ENCODE assay signal across 10 mouse cellular contexts in the genomic region with DNA sequence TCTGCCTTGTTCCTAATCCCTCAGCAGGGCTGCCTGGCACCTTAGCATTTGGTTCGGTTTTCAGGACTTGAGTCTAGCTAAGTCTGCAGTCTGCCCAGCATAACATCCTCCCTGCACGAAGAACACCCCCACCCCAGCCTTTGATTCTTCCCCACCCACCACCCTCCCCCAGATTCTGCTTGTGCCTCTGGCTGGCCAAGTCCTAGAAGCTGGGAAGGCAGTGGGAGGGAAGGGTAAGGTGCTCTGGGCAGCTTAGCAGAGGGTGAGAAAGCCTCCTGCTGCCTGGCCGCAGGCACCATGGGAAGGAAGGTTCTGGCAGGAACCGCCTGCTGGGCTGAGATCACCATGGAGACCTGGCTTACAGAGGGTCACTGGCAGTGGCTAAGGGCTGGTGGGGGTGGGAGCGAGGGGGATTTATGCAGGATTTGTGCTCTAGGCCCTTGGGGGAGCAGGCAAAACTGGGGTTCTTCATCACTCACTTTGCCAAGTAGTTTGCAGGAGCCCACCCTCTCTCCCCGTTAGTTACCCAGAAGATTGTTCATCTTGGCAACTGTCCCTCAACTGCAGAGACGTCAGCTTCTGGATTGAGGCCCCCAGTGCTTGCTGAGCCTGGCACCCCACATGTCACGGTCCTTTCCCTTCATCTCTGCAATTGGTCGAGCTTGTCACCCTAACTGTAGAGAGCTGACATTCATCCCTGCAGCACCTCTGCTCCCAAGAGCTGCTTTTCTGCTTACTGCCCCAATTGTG. TPM values are rescaled to one million over a fixed set of nuclear protein-coding genes. Genes with fewer than 3 reads are reported as not detected.
A peak's percentile ranks its signal among the peaks of the same experiment; 100 is the strongest.
DNase-seq lines count a peak whose midpoint lies in the region; ATAC-seq lines count a peak whose summit lies in the region.
"Had no signal": no experiment of that assay in that cellular context is flagged by ENCODE, and none has a peak within 500 bp of the region (broad histone marks: within the 10 kb centered on the region; RNA-seq: fewer than 3 reads in every experiment).

No protein-coding gene starts in this region.

- no peaks in the 10 kb centered on the region for H3K9me3 ChIP-seq in heart, embryonic 11.5 days (replicated peaks; ENCODE audit: control insufficient read depth, low read length)
- no peaks in the 10 kb centered on the region for H3K9me3 ChIP-seq in limb, embryonic 10.5 days (replicated peaks)
- H3K9me3 ChIP-seq: liver, embryonic 15.5 days had no signal

- WGBS in heart, embryonic 11.5 days (ENCODE audit: insufficient replicate concordance) = 36% methylated on average over 9 of the region's 9 CpGs
- WGBS in limb, embryonic 10.5 days = 45% methylated on average over 9 of the region's 9 CpGs

- peaks cover 64% of the 10 kb centered on the region for H3K4me1 ChIP-seq in heart, embryonic 11.5 days (ENCODE audit: control insufficient read depth, insufficient read depth, low read length)
- H3K4me1 ChIP-seq in limb, embryonic 10.5 days = peaks cover 60% of the 10 kb centered on the region

- no peak overlapping the region for H3K4me3 ChIP-seq in heart, embryonic 11.5 days (ENCODE audit: low read depth, low read length)
- H3K4me3 ChIP-seq in limb, embryonic 10.5 days = no peak overlapping the region; the same call in 1 of the 2 replicates
- H3K4me3 ChIP-seq: erythroblast, embryonic 14.5 days; liver, embryonic 15.5 days had no signal

- ATAC-seq in heart, embryonic 11.5 days (replicated peaks; ENCODE audit: insufficient number of reproducible peaks, low FRiP score, low TSS enrichment) = no peak

- no peak overlapping the region for H3K4me2 ChIP-seq in heart, embryonic 11.5 days
- H3K4me2 ChIP-seq: liver, embryonic 15.5 days had no signal

- 0 out of 2 replicates have a peak overlapping the region, but pooled peaks have one; percentile 23 for H3K9ac ChIP-seq in heart, embryonic 11.5 days (ENCODE audit: low read depth, low read length)
- H3K9ac ChIP-seq: liver, embryonic 15.5 days had no signal

- no peaks in the 10 kb centered on the region for H3K27me3 ChIP-seq in heart, embryonic 11.5 days (ENCODE audit: control insufficient read depth, insufficient read depth, low read length)
- H3K27me3 ChIP-seq in limb, embryonic 10.5 days (ENCODE audit: low read depth, poor library complexity, severe bottlenecking) = no peaks in the 10 kb centered on the region
- H3K27me3 ChIP-seq: liver, embryonic 15.5 days had no signal

- H3K36me3 ChIP-seq in heart, embryonic 11.5 days (ENCODE audit: control insufficient read depth, insufficient read depth, low read length) = peaks cover 16% of the 10 kb centered on the region
- peaks cover 96% of the 10 kb centered on the region for H3K36me3 ChIP-seq in limb, embryonic 10.5 days

- DNase-seq in heart, adult 8-10 months (ENCODE audit: low spot score) = no peak
- DNase-seq in thymus, postnatal 14 days = peak; percentile 9
- DNase-seq in thymus, postnatal 4 days = no peak
- DNase-seq in limb, embryonic 10.5 days (ENCODE audit: low spot score) = no peak
- peak; percentile 83 for DNase-seq in telencephalon, adult 2 months (ENCODE audit: low read depth, low spot score)
- no peak for DNase-seq in adipocyte (ENCODE audit: low spot score)
- DNase-seq in spleen, postnatal 14 days (ENCODE audit: low spot score in 2 of 2) = no peak

- H3K27ac ChIP-seq in heart, embryonic 11.5 days (ENCODE audit: low read depth, low read length) = peak overlapping the region; percentile 76
- H3K27ac ChIP-seq in limb, embryonic 10.5 days = peak overlapping the region; percentile 71
- H3K27ac ChIP-seq: liver, embryonic 15.5 days had no signal

RNA-seq across cellular contexts. Expression of a gene that starts 56.1 kb away (rescaled TPM):
- polyA plus RNA-seq in heart, embryonic 11.5 days (2014; fragmentation: Nextera tagmentation; extraction: Ambion mirVana) = 37.3 and 55.8 TPM in 2 replicates
- 10 to 100 TPM; 64.1 to 87.2 (median 71.5) TPM for total RNA-seq in heart, adult 8-10 months (2022)
- 62.9 and 73.7 TPM in 2 replicates for polyA plus RNA-seq in limb, embryonic 10.5 days (2016; fragmentation: Nextera tagmentation; extraction: Ambion mirVana)

Comparison
In these comparisons a context has a peak if more than half of its experiments do, and no peak if none do; other contexts are left out.
1. DNase-seq: peak in thymus, postnatal 14 days (single experiment) and telencephalon, adult 2 months (single experiment); none in heart, adult 8-10 months (single experiment), thymus, postnatal 4 days (single experiment), limb, embryonic 10.5 days (single experiment), adipocyte (single experiment) and spleen, postnatal 14 days (0 of 2).